Mouse (Mus musculus) B cell, adult 62 days (primary cell): ENCODE results near the gene Myo3b. TPM values are rescaled to one million over a fixed set of nuclear protein-coding genes. Genes with fewer than 3 reads are reported as not detected.

Experiments
- total RNA-seq: library from RNA; stranded (reverse); gene quantifications from 4 replicates; pipeline ENCODE4 v1.2.4, GENCODE M21; 2023

The Myo3b gene
- total RNA-seq = 0.40 to 1.7 TPM (median 0.88 TPM) in 4 replicates

DNA sequence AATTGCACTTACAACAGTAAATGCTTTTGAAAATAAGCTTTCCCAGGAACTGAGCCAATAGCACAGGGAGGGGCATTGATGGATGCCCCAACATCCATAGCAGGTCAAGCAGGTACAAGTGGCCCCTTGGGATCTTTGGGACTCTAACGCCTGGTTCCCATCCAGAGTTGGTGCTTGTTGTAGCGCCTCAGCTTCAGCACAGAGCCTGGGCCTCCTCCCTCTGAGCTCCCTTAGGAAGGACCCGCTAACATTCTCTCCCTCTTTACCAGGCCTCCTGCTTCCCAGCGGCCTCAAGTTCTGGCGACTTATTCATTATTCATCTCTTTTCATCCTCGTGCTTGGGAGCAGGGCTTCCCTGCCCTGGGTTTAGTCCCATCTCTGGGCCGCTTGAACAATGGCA lies at the start of gene Myo3b:
Gene Myo3b, plus strand, starts transcription at position 375 of the 400 bp plus-strand sequence.

Other genes with a start within 250 kb of the Myo3b start
- gene Ccdc173, start 249.6 kb upstream of the Myo3b start, total RNA-seq = 2.4 to 3.7 TPM (median 3.1 TPM) in 4 replicates
- 37.4 to 44.4 TPM (median 42.3 TPM) in 4 replicates for gene Phospho2, start 249.5 kb upstream of the Myo3b start, total RNA-seq
- 0.22 to 0.79 TPM (median 0.45 TPM) in 3 of 4 replicates, not detected in the other for gene Klhl23, start 217.2 kb upstream of the Myo3b start, total RNA-seq
- gene Ssb, start 177.6 kb upstream of the Myo3b start, total RNA-seq = 156 to 186 TPM (median 171 TPM) in 4 replicates
- gene Mettl5, start 153.5 kb upstream of the Myo3b start, total RNA-seq = 14.6 to 20.9 TPM (median 19.3 TPM) in 4 replicates
- 75.9 to 101 TPM (median 88.4 TPM) in 4 replicates for gene Ubr3, start 141.9 kb upstream of the Myo3b start, total RNA-seq